Mouse (Mus musculus) frontal cortex, adult 2 months (tissue): Measurements from ENCODE around the gene Apoa2. TPM values are rescaled to one million over a fixed set of nuclear protein-coding genes. Genes with fewer than 3 reads are reported as not detected.

ENCODE experiments used
- DNase-seq, 2 experiments: peaks; one replicate each; pipeline ENCODE4 v3.0.0; 2022; ENCODE audit warnings: low spot score in 1 of 2; ENCODE audit errors: extremely low spot score in 1 of 2
- polyA plus RNA-seq: library from polyadenylated mRNA; depleted of rRNA; stranded (reverse); fragments of >200 nt; gene quantifications from 2 replicates; pipeline ENCODE4 v1.2.3, GENCODE M21; 2012; rRNA removed

Apoa2 gene
- polyA plus RNA-seq = 3.9 and 5.2 TPM in 2 replicates

- DNase-seq = no peak
Observed at GRCm38 (mm10) chr1:171224857-171225256, at the start of gene Apoa2. Apoa2 (plus strand) TSS chr1:171225054.

DNA sequence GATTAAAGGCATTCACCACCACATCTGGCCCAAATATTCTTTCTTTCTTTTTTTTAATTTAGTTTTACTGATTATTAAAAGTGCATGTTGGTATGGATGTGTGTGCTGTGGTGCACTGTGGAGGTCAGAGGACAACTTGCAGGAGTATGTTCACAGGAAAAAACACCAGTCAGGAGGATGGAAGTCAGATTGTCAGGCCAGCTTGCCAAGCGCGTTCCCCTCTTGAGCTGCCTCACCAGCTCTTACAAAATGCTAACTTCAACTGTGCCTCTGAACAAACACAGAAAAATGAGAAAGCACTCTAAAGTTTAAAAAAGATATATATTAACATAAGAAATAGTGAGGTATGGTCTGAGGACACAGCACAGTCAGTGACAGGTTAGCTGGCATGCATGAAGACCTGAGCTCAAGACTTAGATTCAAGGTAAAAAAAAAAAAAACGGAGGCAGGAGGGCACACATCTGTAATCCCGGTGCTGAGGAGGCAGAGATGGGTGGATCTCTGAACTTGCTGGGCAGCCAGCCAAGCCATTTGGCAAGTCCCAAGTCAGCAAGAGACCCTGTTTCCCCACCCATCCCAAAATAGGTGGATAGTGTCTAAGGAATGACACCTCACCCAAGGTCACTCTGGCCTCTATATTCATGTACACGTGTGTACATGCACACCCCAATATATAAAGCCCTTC, 45.2 kb upstream of the Apoa2 start:
- no peak for DNase-seq

DNA sequence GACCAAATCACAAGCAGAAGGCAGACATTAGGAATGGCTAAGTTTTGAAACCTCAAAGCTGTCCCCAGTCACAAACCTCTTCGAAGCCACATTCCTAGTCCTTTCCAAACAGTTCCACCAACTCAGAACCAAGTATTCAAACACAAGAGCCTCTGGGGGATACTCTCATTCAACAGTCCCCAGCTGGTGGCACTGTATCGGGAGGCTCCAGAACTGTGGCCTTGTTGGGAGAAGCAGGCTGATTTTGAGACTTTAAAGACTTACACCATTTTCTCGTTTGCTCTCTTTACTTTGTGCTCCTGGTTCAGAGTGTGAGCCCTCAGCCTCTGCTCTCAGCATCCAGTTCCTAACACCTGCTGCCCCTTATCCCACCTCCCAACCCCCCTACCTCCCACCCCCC, 41.8 kb upstream of the Apoa2 start:
- DNase-seq = no peak

DNA sequence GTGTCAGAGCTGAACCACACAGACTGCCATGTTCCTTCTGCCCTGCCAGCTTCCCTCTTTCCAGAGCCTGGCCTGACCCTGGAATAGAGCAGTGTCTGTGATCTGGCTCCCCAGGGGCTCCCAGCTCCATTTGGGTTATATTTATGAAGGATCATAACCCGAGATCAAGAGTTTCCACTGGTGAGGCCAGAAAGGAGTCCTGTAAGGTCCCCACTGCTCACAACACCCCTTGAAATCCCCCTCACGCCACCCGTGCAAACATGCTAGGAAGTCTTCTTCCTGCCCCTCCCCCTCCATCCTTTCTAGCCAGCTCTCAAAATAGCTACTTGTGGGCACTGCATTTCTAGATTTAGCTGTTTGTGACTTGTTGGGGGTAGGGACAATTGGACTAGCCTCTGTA, 41.2 kb upstream of the Apoa2 start:
- no peak for DNase-seq

- DNase-seq = no peak
Observed at GRCm38 (mm10) chr1:171184314-171184713, 40.5 kb upstream of the Apoa2 start.

DNA sequence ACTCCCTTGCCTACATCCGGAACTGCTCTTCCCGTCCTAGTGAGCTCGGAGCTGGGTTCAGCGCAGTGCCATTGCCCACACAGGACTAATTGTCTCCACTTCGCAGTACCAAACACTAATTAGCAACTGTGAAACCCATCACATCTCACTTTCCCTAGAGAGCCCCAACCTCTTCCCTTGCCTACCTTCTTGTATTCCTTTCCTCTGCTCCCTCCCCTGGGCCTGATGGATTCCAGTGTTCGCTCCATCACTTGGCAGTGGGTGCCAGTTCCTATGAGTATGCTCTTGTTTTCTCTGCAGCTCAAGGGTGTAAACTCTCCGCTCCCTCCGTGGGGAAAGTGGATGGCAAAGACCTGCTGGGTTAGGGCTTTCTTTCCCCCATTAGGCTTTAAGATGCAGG, 39.2 kb upstream of the Apoa2 start:
- no peak for DNase-seq

DNA sequence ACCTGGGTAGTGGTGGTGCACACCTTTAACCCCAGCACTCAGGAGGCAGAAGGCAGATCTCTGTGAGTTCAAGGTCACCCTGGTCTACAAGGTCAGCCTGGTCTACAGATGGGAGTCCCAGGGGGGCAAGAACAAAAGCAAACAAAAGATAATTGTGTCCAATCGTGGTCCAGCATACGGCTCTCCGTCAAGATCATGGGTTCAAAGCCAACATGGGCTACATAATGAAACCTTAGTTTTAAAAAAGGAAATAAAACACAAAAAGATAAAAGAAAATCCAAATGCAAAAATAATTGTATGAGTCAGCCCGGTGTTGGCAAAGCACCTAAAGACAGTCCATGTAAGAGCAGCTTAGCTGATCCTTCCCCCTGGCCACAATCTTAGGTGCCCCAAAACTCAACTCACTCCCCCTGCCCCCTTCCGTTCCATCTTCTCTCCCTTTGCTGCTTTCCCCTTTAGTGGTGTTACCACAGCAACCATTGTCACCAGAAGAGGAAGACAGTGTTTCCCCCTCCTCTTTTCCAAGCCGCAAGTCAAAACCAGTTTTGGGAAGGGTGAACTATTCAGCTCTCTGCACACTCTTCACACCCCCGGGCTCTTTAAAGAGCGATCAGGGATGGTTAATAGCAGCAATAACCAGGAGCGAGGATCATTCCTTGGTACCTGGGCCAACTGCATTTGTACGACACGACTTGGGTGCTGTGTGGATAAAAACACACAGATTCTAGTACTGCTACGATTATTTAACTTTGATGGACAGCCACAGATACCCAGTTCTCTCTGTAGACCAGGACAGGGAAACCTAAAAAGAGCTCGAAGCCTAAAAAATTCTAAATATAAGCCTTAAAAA, 36.8 kb upstream of the Apoa2 start:
- DNase-seq = no peak

DNA sequence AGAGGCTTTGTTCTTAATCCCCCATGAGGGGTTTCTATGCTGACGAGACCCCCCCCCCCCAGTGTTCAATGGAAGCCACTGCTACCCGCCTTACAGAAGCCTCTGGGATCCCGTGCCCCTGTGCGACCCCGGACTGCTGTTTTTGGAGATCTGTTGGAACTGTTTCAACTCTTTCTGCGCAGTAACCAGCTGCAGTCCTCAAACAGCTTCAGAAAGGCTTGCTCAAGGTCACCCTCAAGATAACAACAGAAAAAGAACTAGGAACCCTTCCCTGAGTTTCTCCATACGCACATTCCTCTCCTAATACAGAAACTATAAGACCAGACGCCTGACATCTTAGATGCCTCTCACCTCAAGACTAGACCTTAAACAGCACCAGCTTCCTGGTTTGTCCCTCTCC, 35.8 kb upstream of the Apoa2 start:
- no peak for DNase-seq

DNA sequence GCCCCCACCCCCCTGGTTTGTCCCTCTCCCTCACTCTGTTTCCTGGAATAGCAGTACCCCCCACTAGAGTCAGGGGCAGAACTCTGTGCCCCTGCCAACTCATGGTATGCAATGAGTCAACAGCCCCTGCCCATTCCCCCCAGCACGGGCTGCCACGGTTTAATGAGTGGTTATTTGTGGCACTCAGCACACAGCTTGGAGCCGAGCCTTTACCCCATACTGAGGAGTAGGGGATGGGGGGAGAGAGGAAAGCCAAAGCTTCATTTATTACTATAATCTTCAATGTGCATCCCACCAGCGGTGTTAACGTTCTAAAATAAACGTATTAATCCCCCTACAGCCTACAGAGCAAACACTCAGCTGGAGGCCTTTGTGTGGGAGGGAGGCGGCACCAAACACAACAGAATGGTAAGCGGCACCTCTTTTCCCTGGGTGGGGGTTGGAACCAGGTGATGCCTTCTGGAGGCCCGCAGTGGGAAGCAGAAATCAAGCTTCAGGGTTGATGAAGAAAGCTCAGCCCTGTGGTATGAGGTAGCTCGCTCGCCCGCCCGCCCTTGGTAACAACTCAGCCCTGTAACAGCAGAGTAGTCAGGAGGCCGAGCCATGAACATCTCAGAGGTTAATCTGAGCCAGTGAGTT, 35.3 kb upstream of the Apoa2 start:
- no peak for DNase-seq

DNA sequence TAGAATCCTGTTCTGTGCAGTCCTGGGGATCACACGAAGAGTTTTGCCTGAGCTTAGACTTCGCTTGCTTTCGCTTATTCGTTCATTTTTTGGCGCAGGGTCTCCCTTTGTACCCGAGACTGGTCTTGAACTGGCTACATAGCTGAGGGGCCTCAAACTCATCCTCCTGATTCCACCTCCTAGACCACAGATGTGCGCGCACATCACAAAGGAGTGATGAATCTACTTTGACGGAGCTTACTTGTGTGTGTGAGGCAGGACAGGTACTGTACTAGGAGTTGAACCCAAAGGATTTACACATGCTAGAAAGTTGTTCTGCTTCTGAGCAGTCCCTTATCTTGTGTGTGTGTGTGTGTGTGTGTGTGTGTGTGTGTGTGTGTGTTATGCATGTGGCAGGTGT, 34.0 kb upstream of the Apoa2 start:
- no peak for DNase-seq

DNA sequence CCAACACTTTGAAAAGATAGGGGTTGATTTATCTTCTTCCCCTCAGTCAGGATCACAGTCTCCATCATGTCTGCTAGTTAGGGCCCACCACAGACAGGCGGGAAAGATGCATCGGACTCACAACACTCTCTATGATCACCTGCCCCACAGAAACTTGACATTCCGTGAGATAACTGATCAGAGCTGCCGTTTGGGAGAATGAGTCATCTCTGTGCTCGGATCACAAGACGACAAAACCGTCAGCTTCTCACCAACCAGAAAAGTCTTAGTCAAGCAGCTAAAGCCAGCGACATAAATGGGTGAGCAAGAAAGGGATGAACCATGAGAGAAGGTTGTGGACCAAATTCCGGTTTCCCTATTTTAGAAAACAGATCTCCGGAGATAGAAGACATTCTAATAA, 32.6 kb upstream of the Apoa2 start:
- peak in 1 of 2 experiments; percentile 39 for DNase-seq

DNA sequence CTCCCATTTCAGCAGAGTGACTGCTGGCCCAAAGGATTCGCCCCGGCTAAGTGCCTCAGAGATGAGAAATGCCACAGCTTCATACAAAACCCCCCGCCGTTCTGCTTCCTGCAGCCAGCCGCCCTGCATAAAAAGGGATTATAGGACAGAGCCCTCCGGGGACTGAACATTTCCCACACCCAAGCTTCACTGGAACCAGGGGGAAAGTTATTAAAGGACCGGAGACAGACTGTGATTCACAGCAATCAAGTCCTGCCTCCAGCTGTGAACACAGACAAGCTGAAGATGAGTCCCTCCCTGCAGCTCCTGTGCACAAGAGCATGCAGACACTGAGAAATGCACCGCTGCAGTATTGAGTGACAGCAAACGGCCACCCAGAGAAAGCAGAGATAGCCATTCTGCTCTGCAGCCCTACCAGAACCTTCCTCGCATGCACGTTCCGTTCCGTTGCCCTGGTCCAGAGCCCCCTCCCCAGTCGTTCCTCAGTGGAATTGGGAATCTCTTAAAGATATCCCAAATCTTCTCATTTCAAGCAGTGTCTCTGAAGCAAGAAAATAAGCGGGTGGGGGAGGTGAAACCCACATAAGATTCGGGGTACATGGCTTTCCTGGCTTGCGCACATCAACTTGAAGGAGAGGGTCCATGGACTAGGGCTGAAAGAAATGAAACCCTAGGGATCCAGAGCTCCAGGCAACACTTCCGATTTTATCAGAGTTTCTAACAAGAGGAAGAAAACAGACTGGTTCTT, 31.6 kb upstream of the Apoa2 start:
- DNase-seq = no peak

DNA sequence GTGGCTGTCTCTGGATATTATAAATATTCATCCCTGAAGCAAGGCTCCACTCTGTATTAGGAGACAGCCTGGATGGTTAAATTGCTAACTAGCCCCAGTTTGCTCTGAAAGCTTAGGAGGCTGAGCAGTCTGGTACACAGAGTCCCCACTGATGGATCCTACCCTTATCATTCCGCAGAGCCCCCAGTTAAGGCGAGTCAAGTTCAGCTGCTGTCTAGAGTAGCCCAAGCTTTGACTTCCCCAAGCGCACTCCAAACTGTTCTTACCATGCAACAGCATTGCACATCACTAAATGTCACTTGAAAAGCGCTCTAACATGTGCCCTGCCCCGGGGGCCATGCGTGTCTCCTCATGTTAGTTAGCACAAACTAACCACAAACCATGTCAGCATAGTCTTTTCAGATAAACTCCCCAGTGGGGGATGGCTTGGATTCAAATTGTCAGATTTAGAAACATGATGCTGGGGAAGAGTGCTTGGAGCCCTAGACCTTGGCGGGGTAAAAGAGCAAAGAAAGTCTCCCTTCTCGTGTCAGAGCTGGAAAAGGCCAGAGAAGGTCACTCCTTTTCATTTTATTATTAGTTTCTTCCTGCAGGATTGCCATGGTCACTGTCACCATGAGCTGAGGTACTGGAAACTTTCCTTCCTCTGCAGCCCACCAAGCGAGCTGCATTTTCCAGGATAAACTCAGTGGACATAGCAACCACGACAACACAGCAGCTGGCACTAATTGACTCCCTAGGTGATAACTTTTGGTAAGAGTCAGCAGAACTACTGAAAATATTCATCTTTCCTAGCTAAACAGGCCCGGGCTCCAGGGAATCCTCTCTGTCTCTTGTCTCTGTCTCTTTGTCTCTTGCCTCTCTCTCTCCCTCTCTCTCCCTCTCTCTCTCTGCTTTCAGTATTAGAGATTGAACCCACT, 30.7 kb upstream of the Apoa2 start:
- no peak for DNase-seq

- no peak for DNase-seq
Observed at GRCm38 (mm10) chr1:171195046-171195822, 29.6 kb upstream of the Apoa2 start.

- DNase-seq = peak; percentile 41 to 75
Observed at GRCm38 (mm10) chr1:171195887-171196397, 28.9 kb upstream of the Apoa2 start, which contains the start of gene Pcp4l1. Pcp4l1 (minus strand) TSS chr1:171196268.

DNA sequence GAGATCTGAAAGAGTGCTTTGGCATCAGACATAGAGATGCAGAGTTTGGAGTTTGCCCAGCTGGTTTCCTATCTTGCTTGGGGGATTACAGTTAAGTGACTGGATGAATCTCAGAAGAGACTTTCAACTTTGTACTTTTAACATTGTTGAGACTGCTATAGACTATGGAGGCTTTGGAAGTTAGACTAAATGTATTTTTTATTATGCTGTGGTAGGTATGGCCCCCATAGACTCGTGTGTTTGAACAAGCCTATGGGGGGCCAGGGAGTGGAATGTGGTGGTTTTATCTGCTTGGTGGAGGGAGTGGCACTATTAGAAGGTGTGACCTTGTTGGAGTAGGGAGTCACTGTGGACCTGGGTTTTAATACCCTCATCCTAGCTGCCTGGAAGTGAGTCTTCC, 25.3 kb upstream of the Apoa2 start:
- no peak for DNase-seq

DNA sequence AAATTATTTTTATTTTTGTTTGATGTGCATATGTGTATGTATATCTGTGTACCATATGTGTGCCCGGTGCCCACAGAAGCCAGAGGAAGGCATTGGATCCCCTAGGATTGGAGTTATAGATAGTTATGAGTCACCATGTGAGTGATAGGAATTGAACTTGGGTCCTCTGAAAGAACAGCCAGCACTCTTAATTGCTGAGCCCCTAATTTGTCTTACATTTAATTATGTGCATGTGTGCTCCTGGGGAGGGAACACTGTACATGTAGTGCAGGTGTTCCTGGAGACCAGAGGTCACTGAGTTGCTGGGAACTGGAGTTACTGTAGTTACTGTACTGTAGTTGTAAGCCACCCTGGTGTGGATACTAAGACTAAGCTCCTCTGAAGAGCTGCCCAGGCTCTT, 24.1 kb upstream of the Apoa2 start:
- no peak for DNase-seq

- no peak for DNase-seq
Observed at GRCm38 (mm10) chr1:171203471-171204248, 21.2 kb upstream of the Apoa2 start.
